Mouse (Mus musculus): ENCODE data around the gene Ppara.

Gene Ppara

DNA sequence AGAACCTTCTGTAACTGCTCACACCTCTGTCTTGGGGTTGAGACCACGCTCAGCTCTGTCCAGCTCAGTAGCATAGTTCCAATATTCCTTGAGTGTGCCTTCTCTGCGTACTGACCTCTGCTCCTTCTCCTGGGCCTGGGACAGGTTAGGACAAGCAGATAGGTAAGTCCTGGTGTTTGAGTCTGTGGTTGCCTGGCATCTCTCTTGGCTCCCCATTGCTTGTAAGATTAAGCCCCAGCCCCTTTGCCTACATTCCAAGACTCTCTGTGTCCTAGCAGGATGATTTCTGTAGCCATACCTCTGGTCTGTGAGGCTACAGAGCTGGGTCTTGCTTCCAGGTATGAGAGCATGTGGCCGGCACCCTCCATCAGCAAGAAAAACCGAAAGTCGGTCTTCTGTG, 6.6 kb upstream of the Ppara start:
- no peak for DNase-seq (ENCODE audit: low spot score in 2 of 2)

- no peak for DNase-seq (ENCODE audit: low spot score in 2 of 2)
Observed at GRCm38 (mm10) chr15:85729256-85729655, 5.5 kb upstream of the Ppara start.

DNA sequence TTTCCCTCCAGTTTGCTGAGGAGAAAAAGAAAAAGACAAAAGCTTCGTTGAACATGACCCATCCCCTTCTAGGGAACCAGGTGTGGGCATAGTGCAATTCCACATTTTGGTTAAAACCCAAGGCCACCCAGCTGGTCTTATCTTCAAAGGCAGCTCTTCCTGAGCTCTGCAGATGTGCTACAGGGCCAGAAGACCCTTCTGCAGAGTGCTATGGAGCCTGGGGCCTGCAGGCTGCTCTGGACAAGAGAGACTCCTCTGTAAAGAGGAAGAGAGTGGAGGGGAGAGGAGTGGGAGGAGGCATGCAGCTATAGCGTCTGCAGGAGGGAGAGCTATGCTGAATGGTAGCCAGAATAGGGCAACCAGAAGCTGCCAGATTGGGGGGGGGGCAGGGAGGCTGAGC, 4.8 kb upstream of the Ppara start:
- no peak for DNase-seq (ENCODE audit: low spot score in 2 of 2)

- no peak for DNase-seq (ENCODE audit: low spot score in 2 of 2)
Observed at GRCm38 (mm10) chr15:85731885-85732603, 2.7 kb upstream of the Ppara start.

- DNase-seq (ENCODE audit: low spot score in 2 of 2), result no peak
Observed at GRCm38 (mm10) chr15:85732604-85732968, 2.2 kb upstream of the Ppara start.

DNA sequence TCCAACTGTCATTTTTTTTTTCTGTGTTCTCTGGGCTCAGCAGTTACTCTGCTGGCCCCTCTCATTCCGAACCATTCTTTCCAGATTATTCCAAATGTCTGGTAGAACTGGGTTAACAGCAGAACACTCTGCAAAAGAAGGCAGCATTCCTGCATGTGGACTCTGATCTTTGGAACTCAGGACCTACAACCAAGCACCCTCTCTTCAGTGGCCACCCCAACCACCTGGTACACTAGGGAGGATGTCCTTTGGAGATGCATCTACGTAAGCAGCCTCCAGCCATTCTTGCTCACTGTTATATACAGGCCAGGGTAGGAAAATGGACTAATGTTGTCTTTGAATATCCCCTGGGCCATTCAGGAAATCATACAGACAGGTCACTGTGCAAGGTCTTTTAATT, 1.1 kb upstream of the Ppara start:
- no peak for DNase-seq (ENCODE audit: low spot score in 2 of 2)

DNA sequence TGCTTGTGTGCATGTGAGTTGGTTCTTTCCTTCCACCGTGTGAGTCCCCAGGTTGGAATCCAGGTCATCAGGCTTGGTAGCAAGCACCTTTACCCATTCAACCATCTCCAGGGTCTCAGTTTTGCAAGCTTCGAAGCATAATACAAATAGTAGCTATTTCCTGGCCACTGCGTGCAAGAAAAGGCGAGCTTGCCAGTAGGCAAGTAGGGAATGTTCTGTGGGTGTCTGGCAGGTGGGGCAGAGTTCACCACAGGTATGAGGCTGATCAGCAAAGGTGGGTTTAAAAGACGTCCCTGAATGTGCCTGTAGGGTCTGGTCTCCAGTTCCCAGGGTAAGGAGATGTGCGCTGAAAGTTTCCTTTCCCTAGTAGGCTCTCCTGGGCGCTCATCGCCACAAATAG, 635 bp upstream of the Ppara start:
- no peak for DNase-seq (ENCODE audit: low spot score in 2 of 2)

GRCm38 (mm10) chr15:85735063-85735835, 466 bp downstream of the Ppara start:
- DNase-seq (ENCODE audit: low spot score in 2 of 2), result peak; percentile 56 to 79

DNA sequence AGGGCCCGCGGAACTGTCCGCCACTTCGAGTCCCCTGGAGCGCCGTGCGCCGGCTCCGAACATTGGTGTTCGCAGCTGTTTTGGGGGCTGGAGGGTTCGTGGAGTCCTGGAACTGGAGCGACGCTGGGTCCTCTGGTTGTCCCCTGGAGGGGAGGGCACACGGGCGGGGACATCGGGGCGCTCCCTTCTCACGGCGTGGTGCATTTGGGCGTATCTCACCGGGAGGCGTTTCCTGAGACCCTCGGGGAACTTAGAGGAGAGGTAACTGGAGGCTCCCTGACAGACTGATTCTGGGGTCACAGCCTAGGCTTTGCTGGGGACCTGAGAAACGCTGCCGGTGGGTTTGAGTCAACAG, 1.0 kb downstream of the Ppara start:
- DNase-seq (ENCODE audit: low spot score in 2 of 2), result no peak

GRCm38 (mm10) chr15:85736506-85736905, 1.7 kb downstream of the Ppara start:
- no peak for DNase-seq (ENCODE audit: low spot score in 2 of 2)

GRCm38 (mm10) chr15:85738416-85738815, 3.6 kb downstream of the Ppara start:
- no peak for DNase-seq (ENCODE audit: low spot score in 2 of 2)

GRCm38 (mm10) chr15:85738939-85739338, 4.2 kb downstream of the Ppara start:
- no peak for DNase-seq (ENCODE audit: low spot score in 2 of 2)

DNA sequence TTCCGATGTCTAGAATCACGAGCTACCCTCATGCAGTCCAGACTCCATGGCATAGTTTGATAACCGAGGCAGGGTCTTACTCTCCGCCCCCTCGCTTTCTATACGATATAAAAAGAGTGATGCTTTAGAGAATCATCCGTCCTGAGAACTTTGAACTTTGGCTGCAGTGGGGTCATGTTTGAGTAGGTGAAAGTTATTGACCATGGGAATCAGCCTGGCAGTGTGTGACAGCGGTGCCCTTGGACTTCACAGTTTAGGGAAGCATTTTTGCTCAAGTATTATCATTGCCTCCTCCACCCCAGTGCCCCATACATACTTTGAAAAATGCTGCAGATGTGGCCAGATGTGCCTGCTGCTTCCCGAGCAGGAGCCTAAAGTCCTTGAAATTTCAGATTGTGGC, 7.8 kb downstream of the Ppara start:
- DNase-seq (ENCODE audit: low spot score in 2 of 2), result no peak

GRCm38 (mm10) chr15:85743946-85744345, 9.2 kb downstream of the Ppara start:
- no peak for DNase-seq (ENCODE audit: low spot score in 2 of 2)

GRCm38 (mm10) chr15:85746178-85746577, 11.4 kb downstream of the Ppara start:
- no peak for DNase-seq (ENCODE audit: low spot score in 2 of 2)

DNA sequence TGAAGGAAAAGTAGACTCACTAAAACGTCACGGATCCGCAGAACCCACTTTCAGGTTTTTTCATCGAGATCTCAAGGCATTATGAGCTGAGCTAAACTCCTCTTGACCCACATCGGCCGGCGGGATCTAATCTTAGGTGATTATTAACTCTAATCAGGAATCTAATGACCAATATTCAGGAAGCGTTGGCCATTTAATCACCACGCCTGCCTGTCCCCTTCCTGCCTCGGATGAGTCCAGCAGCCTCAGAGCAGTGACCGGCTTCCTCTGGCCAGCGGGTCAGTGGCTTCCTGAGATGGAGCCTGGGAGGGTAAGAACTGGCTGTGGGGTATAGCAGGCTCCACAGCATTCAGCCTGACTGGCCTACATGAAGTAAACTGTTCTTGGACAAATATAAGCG, 11.9 kb downstream of the Ppara start:
- DNase-seq (ENCODE audit: low spot score in 2 of 2), result no peak

GRCm38 (mm10) chr15:85747951-85748350, 13.2 kb downstream of the Ppara start:
- no peak for DNase-seq (ENCODE audit: low spot score in 2 of 2)

- no peak for DNase-seq (ENCODE audit: low spot score in 2 of 2)
Observed at GRCm38 (mm10) chr15:85748466-85748865, 13.7 kb downstream of the Ppara start.

DNA sequence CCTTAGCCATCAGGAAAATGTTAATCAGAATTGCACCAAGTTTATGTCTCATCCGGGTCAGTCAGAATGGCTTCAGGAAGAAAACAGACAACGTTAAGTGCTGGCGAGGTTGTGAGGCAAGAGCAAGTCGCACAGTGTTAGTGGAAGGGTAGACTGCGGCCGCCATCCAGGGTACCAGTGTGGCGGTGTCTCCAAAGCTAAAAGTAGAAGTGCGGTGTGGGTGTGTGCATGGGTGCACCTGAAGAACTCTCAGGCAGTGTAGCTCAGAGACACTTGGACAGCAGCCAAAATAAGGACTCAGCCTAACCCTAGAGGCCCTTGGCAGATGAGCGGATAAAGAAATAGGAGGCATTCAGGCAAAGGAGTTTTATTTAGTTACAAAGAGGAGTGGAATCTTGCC, 14.4 kb downstream of the Ppara start:
- DNase-seq (ENCODE audit: low spot score in 2 of 2), result no peak

DNA sequence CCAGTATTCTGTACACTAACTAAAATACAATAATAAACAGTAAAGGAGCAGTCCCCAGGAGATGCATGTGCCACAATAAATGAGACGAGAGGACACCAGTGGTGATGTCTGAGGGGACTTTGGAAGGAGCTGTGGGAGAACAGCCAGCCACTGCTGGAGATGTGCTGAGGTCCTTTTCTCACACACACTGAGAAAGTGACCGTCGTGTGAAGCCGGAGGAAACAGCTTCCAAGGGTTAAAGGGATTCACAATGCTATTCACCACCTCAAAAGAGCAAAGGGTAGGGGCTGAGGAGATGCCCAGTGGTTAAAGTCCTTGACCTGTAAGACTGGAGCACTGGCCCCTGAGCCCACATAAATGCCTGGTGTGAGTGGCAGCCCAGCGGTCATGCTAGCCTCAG, 15.3 kb downstream of the Ppara start:
- DNase-seq (ENCODE audit: low spot score in 2 of 2), result no peak

GRCm38 (mm10) chr15:85752655-85753054, 17.9 kb downstream of the Ppara start:
- no peak for DNase-seq (ENCODE audit: low spot score in 2 of 2)

- DNase-seq (ENCODE audit: low spot score in 2 of 2), result no peak
Observed at GRCm38 (mm10) chr15:85754033-85754650, 19.4 kb downstream of the Ppara start.

GRCm38 (mm10) chr15:85755214-85755613, 20.4 kb downstream of the Ppara start:
- DNase-seq (ENCODE audit: low spot score in 2 of 2), result no peak

Measured in cerebellum, postnatal 4 days (tissue).